8 mouse cellular contexts compared by ENCODE assay signal in the genomic region with DNA sequence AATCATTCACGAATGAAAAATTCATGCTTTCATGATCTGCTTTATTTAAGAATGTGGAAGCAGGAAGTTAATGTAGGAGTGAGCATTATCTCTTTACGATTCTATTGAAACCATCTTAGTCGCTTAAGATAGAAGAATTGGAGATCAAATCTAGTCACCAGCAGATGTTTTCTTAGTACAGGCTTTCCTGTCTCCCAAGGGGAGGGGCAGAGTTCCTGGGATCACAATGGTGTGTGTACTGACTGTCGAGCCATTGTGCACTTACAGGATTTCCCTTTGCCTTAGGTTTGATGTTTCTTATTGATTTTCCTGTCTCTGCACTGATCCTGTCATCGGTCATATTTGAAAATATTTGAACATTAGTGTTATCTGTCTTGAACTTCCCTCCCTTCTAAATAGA. TPM values are rescaled to one million over a fixed set of nuclear protein-coding genes. Genes with fewer than 3 reads are reported as not detected.
A peak's percentile ranks its signal among the peaks of the same experiment; 100 is the strongest.
DNase-seq lines count a peak whose midpoint lies in the region; ATAC-seq lines count a peak whose summit lies in the region.

No protein-coding gene starts in this region.

- H3K4me2 ChIP-seq in lung, embryonic 16.5 days (ENCODE audit: low read depth, low read length) = peak overlapping the region; percentile 76

- H3K9ac ChIP-seq in lung, embryonic 16.5 days (ENCODE audit: low read length) = peak overlapping the region; percentile 73

- 0 out of 2 replicates have a peak, but pooled peaks cover 2% of the 10 kb centered on the region for H3K4me1 ChIP-seq in lung, embryonic 16.5 days (replicated peaks; ENCODE audit: control insufficient read depth, insufficient read depth, low read length)

- no peaks in the 10 kb centered on the region for H3K27me3 ChIP-seq in lung, embryonic 16.5 days (ENCODE audit: control insufficient read depth, insufficient read depth, low read depth, low read length)

- 0 out of 2 replicates have a peak overlapping the region, but pooled peaks have one; percentile 25 for H3K27ac ChIP-seq in lung, embryonic 16.5 days (ENCODE audit: low read length)

- intact Hi-C loops in heart, postnatal 10 days (cut with DNase I) = loop anchor here (5.0 kb wide), 3 partner anchors 39 to 199 kb away; partner anchors contain the start of gene Gm28557

- peak; percentile 56 for ATAC-seq in lung, embryonic 16.5 days (ENCODE audit: low read depth)

- H3K36me3 ChIP-seq in lung, embryonic 16.5 days (ENCODE audit: control insufficient read depth, insufficient read depth, low read length) = no peaks in the 10 kb centered on the region

- DNase-seq in kidney, postnatal 14 days = peak; percentile 3
- DNase-seq in kidney, adult 18-20 months = no peak
- DNase-seq in c-Kit-positive CD71-positive TER-119-negative erythroid progenitor cells, embryonic 14.5 days (ENCODE audit: low read depth) = peak; percentile 23
- DNase-seq in heart, postnatal 10 days = peak; percentile 7 to 18
- DNase-seq in thymus, postnatal 10 days (ENCODE audit: low spot score in 2 of 2) = no peak
- no peak for DNase-seq in spleen, adult 18-20 months
- no peak for DNase-seq in T-cell, adult 2 months (ENCODE audit: low spot score)

- H3K9me3 ChIP-seq in lung, embryonic 16.5 days (ENCODE audit: control insufficient read depth, low read length) = no peaks in the 10 kb centered on the region

- peak overlapping the region; percentile 82 for H3K4me3 ChIP-seq in lung, embryonic 16.5 days (ENCODE audit: low read length)

- WGBS in lung, embryonic 16.5 days = 26% methylated on average over 5 of the region's 5 CpGs

RNA-seq across cellular contexts. Expression of gene Zfp457, which starts 0.4 kb away (rescaled TPM):
- total RNA-seq in heart, postnatal 10 days (2021) = 1 to 10 TPM; 2.7 to 3.9 TPM
- polyA plus RNA-seq in lung, embryonic 16.5 days (2015; fragmentation: Nextera tagmentation; extraction: Ambion mirVana) = 0.75 and 0.85 TPM in 2 replicates

RNA-seq across cellular contexts. Expression of gene Zfp595, which starts 25.7 kb away (rescaled TPM):
- 1 to 10 TPM; 2.0 to 2.8 TPM for total RNA-seq in heart, postnatal 10 days (2021)
- polyA plus RNA-seq in lung, embryonic 16.5 days (2015; fragmentation: Nextera tagmentation; extraction: Ambion mirVana) = 2.3 and 2.8 TPM in 2 replicates

RNA-seq across cellular contexts. Expression of gene Zfp458, which starts 28.5 kb away (rescaled TPM):
- 1 to 10 TPM; 2.1 to 2.8 TPM for total RNA-seq in heart, postnatal 10 days (2021)
- polyA plus RNA-seq in lung, embryonic 16.5 days (2015; fragmentation: Nextera tagmentation; extraction: Ambion mirVana) = 1.9 and 2.0 TPM in 2 replicates

RNA-seq across cellular contexts. Expression of gene Gm28044, which starts 53.6 kb away (rescaled TPM):
- 1 to 10 TPM; 1.0 to 2.4 TPM for total RNA-seq in heart, postnatal 10 days (2021)
- polyA plus RNA-seq in lung, embryonic 16.5 days (2015; fragmentation: Nextera tagmentation; extraction: Ambion mirVana) = 0.62 and 0.87 TPM in 2 replicates

RNA-seq across cellular contexts. Expression of gene Zfp953, which starts 53.7 kb away (rescaled TPM):
- 1 to 10 TPM; 1.6 to 1.9 TPM for total RNA-seq in heart, postnatal 10 days (2021)
- 1.1 and 1.3 TPM in 2 replicates for polyA plus RNA-seq in lung, embryonic 16.5 days (2015; fragmentation: Nextera tagmentation; extraction: Ambion mirVana)

Comparison
In these comparisons a context has a peak if more than half of its experiments do, and no peak if none do; other contexts are left out.
1. DNase-seq: peak in kidney, postnatal 14 days (single experiment), c-Kit-positive CD71-positive TER-119-negative erythroid progenitor cells, embryonic 14.5 days (single experiment) and heart, postnatal 10 days (2 of 2); none in kidney, adult 18-20 months (single experiment), thymus, postnatal 10 days (0 of 2), spleen, adult 18-20 months (0 of 2) and T-cell, adult 2 months (single experiment).